Mouse (Mus musculus): ENCODE measurements around the gene Acly. TPM values are rescaled to one million over a fixed set of nuclear protein-coding genes. Genes with fewer than 3 reads are reported as not detected.

Acly gene
- polyA plus RNA-seq (2016; fragmentation: Nextera tagmentation; extraction: Ambion mirVana), result 291 and 321 TPM in 2 replicates

- under 1% methylated on average over 54 of the region's 54 CpGs for whole genome bisulfite sequencing
- peaks cover 28% of the 10 kb centered on the region for H3K36me3 ChIP-seq (replicated peaks)
- H3K27me3 ChIP-seq (replicated peaks; ENCODE audit: low read depth, poor library complexity, severe bottlenecking), result no peaks in the 10 kb centered on the region
- no peaks in the 10 kb centered on the region for H3K9me3 ChIP-seq
- H3K4me1 ChIP-seq, result peaks cover 45% of the 10 kb centered on the region
- peak within 1 kb of the TSS; percentile 95 for H3K27ac ChIP-seq (replicated peaks)
- H3K4me3 ChIP-seq, result peak within 1 kb of the TSS; percentile 72
- DNase-seq (ENCODE audit: low spot score), result peak; percentile 100
Observed at GRCm38 (mm10) chr11:100527458-100528374, at the start of gene Acly. Acly (minus strand) TSS chr11:100528000.

GRCm38 (mm10) chr11:100576256-100576655 is 48.5 kb upstream of the Acly start:
- Histone ChIP-seq H3K27ac (replicated peaks) (0 out of 2 replicates have a peak overlapping the region, but pooled peaks have one; percentile 19), H3K9me3 (no peaks in the 10 kb centered on the region), H3K27me3 (replicated peaks; ENCODE audit: low read depth, poor library complexity, severe bottlenecking) (peaks cover 34% of the 10 kb centered on the region), H3K4me1 (peaks cover 22% of the 10 kb centered on the region), H3K36me3 (replicated peaks) (peaks cover 49% of the 10 kb centered on the region), H3K4me3 (peak overlapping the region; percentile 79; the same call in 1 of the 2 replicates)
- WGBS, result 68% methylated on average over 21 of the region's 21 CpGs
- no peak for DNase-seq (ENCODE audit: low spot score)

GRCm38 (mm10) chr11:100575484-100575855 is 47.7 kb upstream of the Acly start:
- peak; percentile 24 for DNase-seq (ENCODE audit: low spot score)
- Histone ChIP-seq H3K4me3 (peak overlapping the region; percentile 79), H3K36me3 (replicated peaks) (peaks cover 41% of the 10 kb centered on the region), H3K27ac (replicated peaks) (peak overlapping the region; percentile 84), H3K4me1 (peaks cover 30% of the 10 kb centered on the region), H3K9me3 (no peaks in the 10 kb centered on the region), H3K27me3 (replicated peaks; ENCODE audit: low read depth, poor library complexity, severe bottlenecking) (peaks cover 41% of the 10 kb centered on the region)
- 26% methylated on average over 2 of the region's 2 CpGs for WGBS

GRCm38 (mm10) chr11:100574708-100575483 is 47.1 kb upstream of the Acly start, which contains the start of gene Cnp:
Cnp (plus strand) TSS chr11:100574904.
- Histone ChIP-seq H3K36me3 (replicated peaks) (peaks cover 35% of the 10 kb centered on the region), H3K27me3 (replicated peaks; ENCODE audit: low read depth, poor library complexity, severe bottlenecking) (peaks cover 41% of the 10 kb centered on the region), H3K9me3 (no peaks in the 10 kb centered on the region), H3K4me1 (peaks cover 36% of the 10 kb centered on the region), H3K27ac (replicated peaks) (peak within 1 kb of the TSS; percentile 84), H3K4me3 (peak within 1 kb of the TSS; percentile 79)
- DNase-seq (ENCODE audit: low spot score), result peak; percentile 86
- 2% methylated on average over 47 of the region's 47 CpGs for WGBS

- Histone ChIP-seq H3K9me3 (no peaks in the 10 kb centered on the region), H3K4me3 (peak overlapping the region; percentile 79)
- no peak for DNase-seq (ENCODE audit: low spot score)
Observed at GRCm38 (mm10) chr11:100574188-100574587, 46.4 kb upstream of the Acly start.

GRCm38 (mm10) chr11:100571202-100571567 is 43.4 kb upstream of the Acly start:
- no peak overlapping the region; the same call in 1 of the 2 replicates for H3K27ac ChIP-seq (replicated peaks)
- peaks cover under 1% of the 10 kb centered on the region for H3K36me3 ChIP-seq (replicated peaks)
- H3K4me3 ChIP-seq, result peak overlapping the region; percentile 30
- H3K27me3 ChIP-seq (replicated peaks; ENCODE audit: low read depth, poor library complexity, severe bottlenecking), result peaks cover 35% of the 10 kb centered on the region
- H3K4me1 ChIP-seq, result peaks cover 42% of the 10 kb centered on the region
- 15% methylated on average over 16 of the region's 16 CpGs for WGBS
- DNase-seq (ENCODE audit: low spot score), result peak; percentile 21
- no peaks in the 10 kb centered on the region for H3K9me3 ChIP-seq

More at GRCm38 (mm10) chr11:100574188-100574587, 46.4 kb upstream of the Acly start:
- Histone ChIP-seq H3K4me1 (peaks cover 37% of the 10 kb centered on the region), H3K27me3 (replicated peaks; ENCODE audit: low read depth, poor library complexity, severe bottlenecking) (peaks cover 41% of the 10 kb centered on the region), H3K27ac (replicated peaks) (peak overlapping the region; percentile 84; the same call in 1 of the 2 replicates), H3K36me3 (replicated peaks) (peaks cover 28% of the 10 kb centered on the region)
- 91% methylated on average over 3 of the region's 3 CpGs for WGBS

- Histone ChIP-seq H3K4me1 (peaks cover 36% of the 10 kb centered on the region), H3K4me3 (peak overlapping the region; percentile 30), H3K27ac (replicated peaks) (no peak overlapping the region), H3K9me3 (no peaks in the 10 kb centered on the region), H3K36me3 (replicated peaks) (no peaks in the 10 kb centered on the region), H3K27me3 (replicated peaks; ENCODE audit: low read depth, poor library complexity, severe bottlenecking) (peaks cover 30% of the 10 kb centered on the region)
- WGBS, result 16% methylated on average over 8 of the region's 8 CpGs
- DNase-seq (ENCODE audit: low spot score), result peak; percentile 77
Observed at GRCm38 (mm10) chr11:100570430-100571201, 42.8 kb upstream of the Acly start.

- Histone ChIP-seq H3K9me3 (no peaks in the 10 kb centered on the region), H3K4me1 (peaks cover 28% of the 10 kb centered on the region), H3K36me3 (replicated peaks) (no peaks in the 10 kb centered on the region), H3K27me3 (replicated peaks; ENCODE audit: low read depth, poor library complexity, severe bottlenecking) (peaks cover 26% of the 10 kb centered on the region), H3K27ac (replicated peaks) (no peak overlapping the region), H3K4me3 (no peak overlapping the region)
- DNase-seq (ENCODE audit: low spot score), result no peak
- 68% methylated on average over 9 of the region's 9 CpGs for WGBS
Observed at GRCm38 (mm10) chr11:100569789-100570188, 42.0 kb upstream of the Acly start.

GRCm38 (mm10) chr11:100568692-100569091 is 40.9 kb upstream of the Acly start:
- Histone ChIP-seq H3K4me3 (no peak overlapping the region), H3K9me3 (no peaks in the 10 kb centered on the region), H3K27me3 (replicated peaks; ENCODE audit: low read depth, poor library complexity, severe bottlenecking) (peaks cover 26% of the 10 kb centered on the region), H3K27ac (replicated peaks) (no peak overlapping the region), H3K36me3 (replicated peaks) (no peaks in the 10 kb centered on the region), H3K4me1 (peaks cover 25% of the 10 kb centered on the region)
- no peak for DNase-seq (ENCODE audit: low spot score)
- WGBS, result 81% methylated on average over 8 of the region's 8 CpGs

GRCm38 (mm10) chr11:100567815-100568245 is 40.0 kb upstream of the Acly start:
- Histone ChIP-seq H3K9me3 (no peaks in the 10 kb centered on the region), H3K4me1 (peaks cover 25% of the 10 kb centered on the region), H3K27ac (replicated peaks) (no peak overlapping the region), H3K36me3 (replicated peaks) (no peaks in the 10 kb centered on the region), H3K27me3 (replicated peaks; ENCODE audit: low read depth, poor library complexity, severe bottlenecking) (peaks cover 23% of the 10 kb centered on the region), H3K4me3 (no peak overlapping the region)
- 69% methylated on average over 9 of the region's 9 CpGs for WGBS
- DNase-seq (ENCODE audit: low spot score), result no peak

- Histone ChIP-seq H3K27me3 (replicated peaks; ENCODE audit: low read depth, poor library complexity, severe bottlenecking) (peaks cover 17% of the 10 kb centered on the region), H3K4me1 (peaks cover 25% of the 10 kb centered on the region), H3K27ac (replicated peaks) (no peak overlapping the region), H3K36me3 (replicated peaks) (no peaks in the 10 kb centered on the region), H3K4me3 (no peak overlapping the region), H3K9me3 (no peaks in the 10 kb centered on the region)
- no peak for DNase-seq (ENCODE audit: low spot score)
- WGBS, result 84% methylated on average over 5 of the region's 5 CpGs
Observed at GRCm38 (mm10) chr11:100567229-100567628, 39.4 kb upstream of the Acly start.

GRCm38 (mm10) chr11:100564703-100565102 is 36.9 kb upstream of the Acly start:
- Histone ChIP-seq H3K4me1 (peaks cover 6% of the 10 kb centered on the region; the same call in 1 of the 2 replicates), H3K9me3 (no peaks in the 10 kb centered on the region), H3K36me3 (replicated peaks) (no peaks in the 10 kb centered on the region), H3K27me3 (replicated peaks; ENCODE audit: low read depth, poor library complexity, severe bottlenecking) (no peaks in the 10 kb centered on the region), H3K27ac (replicated peaks) (no peak overlapping the region), H3K4me3 (no peak overlapping the region)
- WGBS, result 88% methylated on average over 6 of the region's 6 CpGs
- DNase-seq (ENCODE audit: low spot score), result no peak

Data from embryonic facial prominence, embryonic 10.5 days (tissue).